Mouse (Mus musculus) kidney, postnatal 25 days (tissue): ENCODE measurements around the gene Opcml.

Source experiments
- DNase-seq, 2 experiments: peaks; one replicate each; pipeline ENCODE4 v3.0.0; 2021; ENCODE audit warnings: mixed read lengths in 2 of 2

The Opcml gene

DNA sequence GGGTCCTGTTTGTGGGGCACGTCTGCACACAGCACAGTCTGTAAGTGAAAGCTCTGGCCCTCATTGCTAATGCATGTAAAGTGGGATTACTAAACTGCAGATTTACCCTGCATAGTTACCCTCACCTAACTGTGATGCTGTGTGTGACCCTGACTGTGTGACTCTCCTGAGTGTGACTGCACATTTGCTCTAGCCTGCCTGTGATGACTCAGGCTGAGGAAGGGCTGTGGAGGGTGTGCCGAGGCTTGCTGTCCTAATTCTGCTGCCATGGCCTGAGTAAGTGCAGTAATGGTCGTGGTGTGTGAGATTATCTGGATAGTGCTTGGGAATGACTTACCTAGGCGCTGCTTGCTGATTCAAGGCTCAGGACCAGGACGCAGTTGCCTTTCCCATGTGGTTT lies 52.2 kb downstream of the Opcml start:
- no peak for DNase-seq

DNA sequence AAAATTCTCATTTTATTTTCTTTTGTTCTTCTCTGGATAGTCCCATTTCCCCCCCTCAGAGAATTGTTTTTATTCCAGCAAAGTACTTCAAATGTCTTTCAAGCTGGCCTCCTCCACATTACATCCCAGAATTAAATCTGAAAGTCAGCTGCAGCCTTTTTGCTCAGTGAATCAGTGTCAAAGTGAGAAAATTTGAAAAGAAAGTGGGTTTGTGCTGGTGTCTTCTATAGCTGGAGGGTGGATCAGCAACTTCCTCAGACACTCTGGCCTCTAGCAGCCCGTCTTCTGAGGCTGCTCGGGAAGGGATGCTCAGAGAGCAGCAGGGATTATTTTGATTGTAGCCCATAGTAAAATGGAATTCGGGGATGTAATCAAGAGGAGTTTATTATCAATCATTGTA lies 81.0 kb downstream of the Opcml start:
- no peak for DNase-seq

DNA sequence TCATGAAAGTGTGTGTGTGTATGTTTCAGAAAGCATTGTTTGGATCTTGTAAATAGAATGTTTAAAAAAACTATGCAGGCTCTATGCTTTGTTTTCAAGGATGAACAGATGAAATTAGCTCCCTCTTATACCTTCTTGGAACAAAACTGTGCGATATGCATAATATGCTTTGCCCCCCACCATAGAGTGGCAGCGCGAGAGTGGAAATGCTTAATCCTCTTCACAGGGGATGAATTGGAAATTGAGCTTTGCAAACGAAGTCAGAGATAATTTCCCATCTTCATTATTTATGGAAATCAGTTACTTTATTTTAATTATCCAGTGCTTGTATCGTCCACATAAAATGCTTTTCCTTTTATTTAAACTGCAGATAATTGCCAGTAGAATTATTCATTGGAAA lies 99.1 kb downstream of the Opcml start:
- DNase-seq: no peak

- DNase-seq: no peak
Measured at GRCm38 (mm10) chr9:27917250-27917649, 126.7 kb downstream of the Opcml start.

- no peak for DNase-seq
Measured at GRCm38 (mm10) chr9:27923495-27923894, 132.9 kb downstream of the Opcml start.

DNA sequence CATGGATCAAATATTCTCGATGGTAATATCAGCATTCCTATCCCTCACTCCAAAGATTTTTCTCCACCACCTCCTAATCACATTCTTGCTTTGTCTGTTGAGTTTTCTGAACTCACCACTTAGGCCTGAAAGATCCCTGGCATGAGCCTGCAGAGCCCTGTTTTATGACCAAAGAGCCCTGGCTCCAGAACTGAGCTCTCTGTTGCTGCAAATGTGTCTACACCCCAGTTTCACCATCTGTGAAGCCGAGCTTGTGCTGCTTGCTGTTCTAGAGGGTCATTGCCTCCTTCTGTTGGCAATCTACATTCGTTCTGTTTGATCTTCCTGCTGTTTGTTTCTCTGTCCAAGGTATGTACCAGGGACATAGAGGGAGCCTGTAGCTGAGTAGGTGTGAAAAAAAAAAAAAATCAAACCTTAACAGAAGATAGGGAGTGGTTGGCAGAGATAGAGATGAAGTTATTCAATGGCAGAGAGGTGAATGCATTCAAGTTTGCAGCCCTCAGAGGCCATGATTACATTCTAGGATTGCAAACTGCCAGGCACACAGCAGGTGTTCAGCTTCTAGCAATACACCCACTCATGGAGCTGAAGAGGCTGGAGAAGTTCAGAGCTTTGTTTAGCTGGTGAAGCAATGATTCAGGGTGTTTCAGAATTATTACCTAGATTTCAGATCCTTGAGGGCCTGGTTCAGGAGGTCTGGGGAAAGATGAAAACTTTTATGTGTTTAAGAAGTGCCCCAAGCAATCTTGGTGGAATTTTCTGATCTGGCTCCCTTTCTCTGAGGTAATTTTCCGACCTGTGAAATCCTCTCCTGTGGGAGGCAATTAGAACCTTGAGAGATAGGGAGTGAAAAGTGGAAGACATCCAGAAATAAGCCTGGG lies 133.6 kb downstream of the Opcml start:
- no peak for DNase-seq

DNA sequence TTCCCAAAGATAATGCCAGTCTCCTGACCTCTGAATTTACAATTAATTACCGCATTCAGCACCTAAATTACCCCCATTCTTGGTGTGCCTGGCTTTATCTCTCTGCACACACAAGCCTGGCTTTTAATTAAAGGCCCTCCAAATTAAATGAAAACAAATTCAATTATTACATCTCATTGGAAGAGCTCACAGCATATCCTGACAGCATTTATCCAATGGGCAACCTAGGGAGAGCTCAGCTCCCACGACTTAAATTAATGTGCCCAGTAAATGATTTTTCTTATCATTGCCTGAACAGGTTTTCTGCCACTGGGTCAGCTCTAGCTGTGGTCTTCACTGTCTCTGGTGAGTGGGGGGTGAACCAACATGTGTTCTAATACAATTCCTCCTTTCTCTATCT lies 135.1 kb downstream of the Opcml start:
- DNase-seq: no peak

DNA sequence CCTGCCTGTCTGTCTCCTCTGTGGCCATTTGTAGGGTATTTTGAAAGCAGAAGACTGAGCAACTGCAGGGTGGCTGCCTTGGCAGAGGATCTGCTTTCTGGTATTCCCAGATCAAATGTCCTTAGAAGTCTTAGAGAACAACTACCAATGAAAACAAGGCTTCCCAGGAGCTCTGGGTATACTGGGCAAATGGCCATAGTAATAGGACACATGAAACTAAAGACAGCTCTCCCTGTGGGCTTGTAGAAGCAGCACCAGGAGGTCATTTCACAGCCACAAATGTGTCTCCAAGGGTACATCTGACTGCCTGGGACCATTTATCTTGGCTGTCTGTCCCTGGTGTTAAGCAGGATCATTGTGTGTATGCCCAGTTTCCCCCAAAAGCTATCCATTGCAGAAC lies 146.7 kb downstream of the Opcml start:
- no peak for DNase-seq

GRCm38 (mm10) chr9:27937660-27938059 lies 147.1 kb downstream of the Opcml start:
- DNase-seq: no peak

DNA sequence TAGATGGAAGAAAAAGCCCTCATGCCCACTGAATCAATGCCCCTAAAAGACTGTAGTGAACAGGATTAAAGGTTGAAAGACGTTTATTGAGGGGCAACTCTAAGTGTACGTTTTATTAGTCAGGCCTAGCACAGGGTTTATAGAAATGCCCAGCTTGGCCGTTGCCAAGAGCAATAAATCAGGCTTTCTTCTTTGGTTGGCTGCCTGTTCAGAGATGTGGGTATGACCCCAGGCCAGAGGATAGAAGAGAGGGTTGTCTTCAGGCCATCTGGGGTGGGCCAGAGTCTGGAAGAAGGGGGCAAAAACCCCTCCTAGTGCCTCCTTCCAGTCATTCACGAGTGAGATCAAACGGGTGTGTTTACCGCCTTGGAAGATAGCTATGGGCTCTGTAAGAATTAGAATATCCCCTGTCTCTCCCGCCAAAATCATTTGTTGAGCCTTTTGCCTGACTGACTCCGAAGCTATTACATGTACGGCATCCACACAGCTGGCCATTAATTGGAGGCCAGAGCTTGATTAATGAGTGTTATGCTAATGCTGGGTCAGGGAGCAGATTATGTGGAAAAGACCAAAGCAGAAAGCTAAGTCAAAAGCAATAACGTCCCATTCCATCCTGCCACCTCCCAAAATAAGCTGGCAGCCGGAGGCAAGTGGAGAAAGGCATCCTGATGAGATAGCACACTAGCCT lies 154.9 kb downstream of the Opcml start:
- DNase-seq: no peak

GRCm38 (mm10) chr9:27951110-27951509 lies 160.5 kb downstream of the Opcml start:
- no peak for DNase-seq

GRCm38 (mm10) chr9:27961682-27962081 lies 171.1 kb downstream of the Opcml start:
- no peak for DNase-seq

DNA sequence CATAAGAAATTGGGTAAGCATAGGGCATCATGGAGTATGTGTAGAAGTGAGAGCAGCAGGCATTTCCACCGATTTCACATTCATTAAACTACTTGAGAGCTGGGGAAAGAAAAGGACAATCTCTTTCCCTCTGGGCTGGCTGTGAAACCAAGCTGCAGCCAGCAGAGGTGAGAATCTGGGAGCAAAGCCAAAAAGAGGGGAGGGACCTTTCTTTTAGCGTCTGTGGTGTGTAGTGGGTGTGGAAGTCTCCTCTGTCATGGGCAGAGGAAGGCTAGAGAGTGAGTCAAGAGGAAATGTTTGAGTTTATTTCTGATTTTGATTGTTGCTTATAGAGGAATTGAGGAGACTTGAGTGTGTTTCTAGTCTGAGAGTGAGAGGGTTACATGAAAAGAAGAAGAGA lies 172.8 kb downstream of the Opcml start:
- no peak for DNase-seq

DNA sequence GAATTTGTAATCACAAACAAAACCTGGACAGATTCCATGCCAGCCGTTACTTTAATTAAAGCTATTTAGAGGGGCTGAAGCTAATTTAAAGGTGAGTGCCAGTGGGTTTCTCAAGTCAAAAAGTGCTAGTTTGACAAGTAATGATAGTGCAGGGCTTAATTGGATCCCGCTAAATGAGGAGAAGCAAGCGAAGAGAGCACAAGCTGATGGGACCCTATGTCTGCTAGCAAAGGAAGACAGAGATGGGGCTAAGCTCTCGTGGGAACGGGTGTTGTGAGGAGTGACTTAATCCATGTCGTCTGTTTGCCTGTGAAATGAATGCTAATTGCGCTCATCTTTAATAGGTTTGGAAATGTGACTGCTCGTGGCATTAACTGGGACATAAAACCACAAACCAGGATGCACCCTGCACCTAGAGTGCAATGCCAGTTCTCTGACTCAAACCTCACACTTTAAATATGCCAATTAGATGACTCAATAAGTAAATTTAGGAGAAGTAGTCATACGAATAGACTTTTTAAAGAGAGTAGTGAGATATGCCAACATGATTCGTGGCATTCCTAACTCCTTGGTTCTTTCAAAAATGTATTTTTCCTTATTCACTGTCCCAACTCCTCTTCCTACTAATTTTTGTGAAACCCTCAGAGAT lies 174.5 kb downstream of the Opcml start:
- no peak for DNase-seq

DNA sequence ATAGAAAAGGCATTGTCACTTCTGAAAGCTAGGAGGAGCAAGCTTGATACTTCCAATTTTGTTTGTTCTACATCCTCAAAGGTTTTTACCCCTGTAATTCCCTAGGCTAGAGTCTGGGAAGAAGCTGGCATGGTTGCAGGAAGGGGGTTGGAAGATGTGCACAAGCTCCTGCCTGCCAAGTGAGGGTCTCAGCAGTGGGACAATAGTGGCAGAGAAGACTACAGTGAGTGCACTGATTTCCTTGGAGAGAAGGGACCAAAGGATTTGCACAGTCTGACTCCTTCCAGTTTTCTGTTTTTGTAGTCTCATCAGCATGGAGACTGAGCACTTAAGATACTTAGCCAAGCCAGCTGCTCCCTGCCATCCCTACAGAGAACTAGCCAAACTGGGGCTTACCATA lies 177.7 kb downstream of the Opcml start:
- DNase-seq: no peak

GRCm38 (mm10) chr9:27972293-27972692 lies 181.7 kb downstream of the Opcml start:
- DNase-seq: no peak

DNA sequence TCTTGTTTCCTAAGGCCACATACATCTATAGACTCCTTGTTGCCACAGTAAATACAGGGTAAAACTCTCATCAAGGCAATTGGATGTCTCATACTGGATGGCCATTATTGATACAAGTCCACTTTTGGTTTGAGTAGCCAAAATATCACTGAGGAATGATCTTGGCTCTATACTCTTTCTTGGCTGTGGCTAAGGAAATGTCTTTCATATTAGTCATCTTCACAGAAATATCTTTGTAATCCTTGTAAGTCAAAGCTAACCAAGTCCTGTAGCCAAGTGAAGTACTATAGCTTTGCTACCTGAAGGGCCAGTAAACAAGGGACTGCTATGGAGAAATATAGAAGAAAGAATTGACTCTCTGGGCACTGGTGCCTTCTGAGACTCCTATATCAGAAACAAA lies 192.0 kb downstream of the Opcml start:
- DNase-seq: no peak

GRCm38 (mm10) chr9:27986604-27987588 lies 196.3 kb downstream of the Opcml start:
- no peak for DNase-seq

GRCm38 (mm10) chr9:27991611-27992010 lies 201.0 kb downstream of the Opcml start:
- DNase-seq: no peak

GRCm38 (mm10) chr9:27996536-27996935 lies 206.0 kb downstream of the Opcml start:
- DNase-seq: no peak

- DNase-seq: no peak
Measured at GRCm38 (mm10) chr9:27998767-27999166, 208.2 kb downstream of the Opcml start.

DNA sequence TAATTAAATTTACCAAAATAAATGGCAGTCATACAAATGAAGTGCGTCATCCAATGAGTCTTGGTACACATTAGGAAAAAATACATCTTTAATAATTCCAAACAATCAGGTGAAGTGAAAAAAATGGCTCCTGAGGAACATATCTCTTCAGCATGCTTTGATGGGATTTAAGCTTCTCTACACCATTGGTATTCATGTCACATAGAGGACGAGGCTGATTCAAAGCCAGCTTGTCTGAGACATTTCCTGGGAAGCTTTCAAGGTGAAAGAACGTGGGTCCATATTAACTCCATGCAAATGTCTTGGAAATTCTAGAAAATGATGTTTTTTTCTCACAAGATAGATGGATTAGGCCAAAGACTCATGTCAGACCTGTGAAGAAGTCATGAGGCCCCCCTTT lies 212.6 kb downstream of the Opcml start:
- DNase-seq: no peak

GRCm38 (mm10) chr9:28011483-28011882 lies 220.9 kb downstream of the Opcml start:
- DNase-seq: no peak
